8 mouse cellular contexts compared by ENCODE assay signal in genomic region chr3:41082520-41082884, GRCm38 (mm10). TPM values are rescaled to one million over a fixed set of nuclear protein-coding genes. Genes with fewer than 3 reads are reported as not detected.
DNase-seq lines count a peak whose midpoint lies in the region; ATAC-seq and TF ChIP-seq lines count a peak whose summit lies in the region.

No protein-coding gene starts in this region.

- no peak for TF ChIP-seq CTCF in G1E (IDR thresholded peaks at IDR 0.05; ENCODE audit: low read depth, low read length)

- H3K9me3 ChIP-seq in heart, embryonic 14.5 days (ENCODE audit: control insufficient read depth, low read length), result no peaks in the 10 kb centered on the region
- no peaks in the 10 kb centered on the region for H3K9me3 ChIP-seq in G1E (replicated peaks)
- no peaks in the 10 kb centered on the region for H3K9me3 ChIP-seq in forebrain, embryonic 16.5 days (ENCODE audit: control insufficient read depth, low read length)
- H3K9me3 ChIP-seq in liver, embryonic 16.5 days (replicated peaks; ENCODE audit: control insufficient read depth, low read length), result no peaks in the 10 kb centered on the region

- peak overlapping the region; percentile 70 to 81 for H3K27ac ChIP-seq in heart, embryonic 14.5 days (replicated peaks in 1 of 2; ENCODE audit: control insufficient read depth in 1 of 2, insufficient read depth in 1 of 2, low read depth in 2 of 2, low read length in 2 of 2)
- H3K27ac ChIP-seq in forebrain, embryonic 16.5 days (ENCODE audit: low read length), result peak overlapping the region; percentile 91
- peak overlapping the region; percentile 91 for H3K27ac ChIP-seq in liver, embryonic 16.5 days (ENCODE audit: low read length)

- no peak for DNase-seq in heart, adult 9 months (ENCODE audit: low spot score in 2 of 2)
- DNase-seq in G1E (ENCODE audit: low spot score) (peak; percentile 43), adipocyte (ENCODE audit: low spot score) (no peak)
- DNase-seq in spleen, adult 18-20 months, result no peak
- DNase-seq in thymus, postnatal 36 days, result no peak

- 0 out of 2 replicates have a peak, but pooled peaks cover 5% of the 10 kb centered on the region for H3K36me3 ChIP-seq in heart, embryonic 14.5 days (ENCODE audit: control insufficient read depth, insufficient read depth, low read length)
- peaks cover 18% of the 10 kb centered on the region for H3K36me3 ChIP-seq in G1E (replicated peaks)
- H3K36me3 ChIP-seq in forebrain, embryonic 16.5 days (ENCODE audit: control insufficient read depth, insufficient read depth), result no peaks in the 10 kb centered on the region
- no peaks in the 10 kb centered on the region for H3K36me3 ChIP-seq in liver, embryonic 16.5 days (ENCODE audit: control insufficient read depth, insufficient read depth)

- no peaks in the 10 kb centered on the region for H3K27me3 ChIP-seq in heart, embryonic 14.5 days (ENCODE audit: control insufficient read depth, insufficient read depth, low read length)
- H3K27me3 ChIP-seq in G1E (ENCODE audit: insufficient read depth, low read length), result no peaks in the 10 kb centered on the region
- H3K27me3 ChIP-seq in forebrain, embryonic 16.5 days (replicated peaks; ENCODE audit: control insufficient read depth, insufficient read depth, low read length), result no peaks in the 10 kb centered on the region
- no peaks in the 10 kb centered on the region for H3K27me3 ChIP-seq in liver, embryonic 16.5 days (ENCODE audit: control insufficient read depth, insufficient read depth, low read depth, low read length)

- H3K4me1 ChIP-seq in heart, embryonic 14.5 days (ENCODE audit: control insufficient read depth in 2 of 2, insufficient read depth in 2 of 2, low read length in 2 of 2), result peaks cover 2 to 21% of the 10 kb centered on the region in 2 experiments; a peak in 3 of 4 replicates
- peaks cover 24% of the 10 kb centered on the region for H3K4me1 ChIP-seq in G1E (ENCODE audit: insufficient read depth, low read depth, low read length)
- peaks cover 15% of the 10 kb centered on the region for H3K4me1 ChIP-seq in forebrain, embryonic 16.5 days (replicated peaks; ENCODE audit: control insufficient read depth, insufficient read depth, low read length)
- H3K4me1 ChIP-seq in liver, embryonic 16.5 days (ENCODE audit: control insufficient read depth, low read depth, low read length), result peaks cover 13% of the 10 kb centered on the region

- H3K9ac ChIP-seq in heart, embryonic 14.5 days (ENCODE audit: low read length), result peak overlapping the region; percentile 94
- H3K9ac ChIP-seq in forebrain, embryonic 16.5 days (replicated peaks; ENCODE audit: low read depth, low read length), result peak overlapping the region; percentile 77
- peak overlapping the region; percentile 94 for H3K9ac ChIP-seq in liver, embryonic 16.5 days (ENCODE audit: low read depth, low read length)

- peak overlapping the region; percentile 94 for H3K4me2 ChIP-seq in heart, embryonic 14.5 days (ENCODE audit: low read length)
- peak overlapping the region; percentile 94 for H3K4me2 ChIP-seq in forebrain, embryonic 16.5 days (ENCODE audit: low read length)
- H3K4me2 ChIP-seq in liver, embryonic 16.5 days (ENCODE audit: low read depth, low read length), result peak overlapping the region; percentile 100

- 0% methylated on average over 30 of the region's 43 CpGs for WGBS in heart, embryonic 14.5 days
- WGBS in forebrain, embryonic 16.5 days, result under 1% methylated on average over 41 of the region's 43 CpGs
- under 1% methylated on average over 43 of the region's 43 CpGs for WGBS in liver, embryonic 16.5 days (ENCODE audit: insufficient replicate concordance)

- ATAC-seq in heart, embryonic 14.5 days (ENCODE audit: insufficient number of reproducible peaks, insufficient read depth, low FRiP score, low read depth), result peak; percentile 15
- no peak for ATAC-seq in G1E (ENCODE audit: extremely low read depth, insufficient number of reproducible peaks, low FRiP score, poor library complexity, severe bottlenecking)
- peak; percentile 62 for ATAC-seq in forebrain, embryonic 16.5 days
- no peak; the same call in 1 of the 2 replicates for ATAC-seq in liver, embryonic 16.5 days (ENCODE audit: low read depth)

- H3K4me3 ChIP-seq in heart, embryonic 14.5 days (ENCODE audit: control insufficient read depth in 1 of 2, insufficient read depth in 1 of 2, low read depth in 1 of 2, low read length in 2 of 2), result peak overlapping the region; percentile 88 to 94
- peak overlapping the region; percentile 88 for H3K4me3 ChIP-seq in G1E (ENCODE audit: low read depth, low read length)
- H3K4me3 ChIP-seq in forebrain, embryonic 16.5 days (replicated peaks; ENCODE audit: low read length), result peak overlapping the region; percentile 75
- peak overlapping the region; percentile 97 for H3K4me3 ChIP-seq in liver, embryonic 16.5 days (ENCODE audit: low read depth, low read length)

RNA-seq across cellular contexts. Expression of gene Pgrmc2, which starts 0.3 kb away (rescaled TPM):
- polyA plus RNA-seq in heart, embryonic 14.5 days (2014; fragmentation: Nextera tagmentation; extraction: Ambion mirVana), result 32.7 and 39.7 TPM in 2 replicates
- total RNA-seq in G1E (2014; fragmentation: Nextera tagmentation) (20.2 and 26.9 TPM in 2 replicates), G1E (2017) (12.9 and 15.4 TPM in 2 replicates)
- polyA plus RNA-seq in G1E (2012), result 14.0 and 16.8 TPM in 2 replicates
- 29.1 and 31.6 TPM in 2 replicates for polyA plus RNA-seq in forebrain, embryonic 16.5 days (2015; fragmentation: Nextera tagmentation; extraction: Ambion mirVana)
- 15.2 and 15.3 TPM in 2 replicates for polyA plus RNA-seq in liver, embryonic 16.5 days (2015; fragmentation: Nextera tagmentation; extraction: Ambion mirVana)

Comparison
In these comparisons a context has a peak if more than half of its experiments do, and no peak if none do; other contexts are left out.
1. ATAC-seq: peak in heart, embryonic 14.5 days (single experiment) and forebrain, embryonic 16.5 days (single experiment); none in G1E (single experiment) and liver, embryonic 16.5 days (single experiment).
2. Peak in every context shown above with its lines, with median percentiles within 50 percentile points of each other: H3K27ac ChIP-seq, H3K4me2 ChIP-seq, H3K4me3 ChIP-seq and H3K9ac ChIP-seq.